Comparison of ENCODE assay signal across 21 mouse cellular contexts in genomic region chr10:61440202-61440800, GRCm38 (mm10). TPM values are rescaled to one million over a fixed set of nuclear protein-coding genes. Genes with fewer than 3 reads are reported as not detected.
DNase-seq lines count a peak whose midpoint lies in the region; ATAC-seq and TF ChIP-seq lines count a peak whose summit lies in the region.
"Had no signal": no experiment of that assay in that cellular context is flagged by ENCODE, and none has a peak within 500 bp of the region (broad histone marks: within the 10 kb centered on the region; RNA-seq: fewer than 3 reads in every experiment).

No protein-coding gene starts in this region.

- ATAC-seq in liver, embryonic 12.5 days, result no peak
- ATAC-seq in intestine, embryonic 16.5 days, result peak; percentile 83
- peak; percentile 91 for ATAC-seq in kidney, embryonic 16.5 days (ENCODE audit: low FRiP score, low TSS enrichment)
- no peak for ATAC-seq in megakaryocyte progenitor cell, adult 5-6 weeks (replicated peaks; ENCODE audit: poor library complexity)
- ATAC-seq: forebrain, embryonic 15.5 days; hindbrain, embryonic 16.5 days had no signal

- H3K9me3 ChIP-seq in liver, embryonic 12.5 days (replicated peaks), result no peaks in the 10 kb centered on the region
- no peaks in the 10 kb centered on the region for H3K9me3 ChIP-seq in intestine, embryonic 16.5 days (ENCODE audit: control insufficient read depth, low read length)
- H3K9me3 ChIP-seq in kidney, embryonic 16.5 days (ENCODE audit: low read length), result no peaks in the 10 kb centered on the region
- H3K9me3 ChIP-seq: embryonic facial prominence, embryonic 13.5 days; forebrain, embryonic 15.5 days had no signal

- H3K36me3 ChIP-seq in liver, adult 2 months (ENCODE audit: control insufficient read depth, insufficient read depth, low read length), result peaks cover 12% of the 10 kb centered on the region
- peaks cover 71% of the 10 kb centered on the region for H3K36me3 ChIP-seq in liver, embryonic 12.5 days
- no peaks in the 10 kb centered on the region; the same call in 1 of the 2 replicates for H3K36me3 ChIP-seq in intestine, embryonic 16.5 days (ENCODE audit: control insufficient read depth, insufficient read depth, low read length)
- peaks cover 3% of the 10 kb centered on the region for H3K36me3 ChIP-seq in kidney, embryonic 16.5 days (ENCODE audit: insufficient read depth, low read length)
- H3K36me3 ChIP-seq: forebrain, embryonic 15.5 days had no signal

- no peak overlapping the region for H3K27ac ChIP-seq in liver, adult 2 months (replicated peaks; ENCODE audit: insufficient read depth, low read depth, low read length)
- H3K27ac ChIP-seq in liver, embryonic 12.5 days, result no peak overlapping the region
- no peak overlapping the region for H3K27ac ChIP-seq in intestine, embryonic 16.5 days (ENCODE audit: low read length)
- 0 out of 2 replicates have a peak overlapping the region, but pooled peaks have one; percentile 20 for H3K27ac ChIP-seq in kidney, embryonic 16.5 days (ENCODE audit: low read length)
- H3K27ac ChIP-seq: embryonic facial prominence, embryonic 13.5 days; forebrain, embryonic 15.5 days had no signal

- intact Hi-C loops in gastrocnemius, postnatal 14 days (cut with DNase I; ENCODE audit: low total_unique reads), result no loop called here

- H3K4me2 ChIP-seq in liver, embryonic 12.5 days, result no peak overlapping the region
- no peak overlapping the region for H3K4me2 ChIP-seq in intestine, embryonic 16.5 days (ENCODE audit: low read depth, low read length)
- H3K4me2 ChIP-seq in kidney, embryonic 16.5 days (replicated peaks; ENCODE audit: low read depth, low read length), result no peak overlapping the region
- H3K4me2 ChIP-seq: embryonic facial prominence, embryonic 13.5 days; forebrain, embryonic 15.5 days; heart, embryonic 11.5 days; lung, embryonic 14.5 days; midbrain, embryonic 11.5 days had no signal

- no peak for TF ChIP-seq POLR2A in liver, adult 2 months (IDR thresholded peaks at IDR 0.05; ENCODE audit: extremely low read depth, insufficient read depth, low read length)

- no peak overlapping the region for H3K9ac ChIP-seq in liver, adult 2 months (ENCODE audit: low read depth, low read length)
- H3K9ac ChIP-seq in liver, embryonic 12.5 days, result no peak overlapping the region
- H3K9ac ChIP-seq in intestine, embryonic 16.5 days (ENCODE audit: low read depth, low read length), result no peak overlapping the region
- H3K9ac ChIP-seq in kidney, embryonic 16.5 days (replicated peaks; ENCODE audit: low read length), result no peak overlapping the region
- H3K9ac ChIP-seq: embryonic facial prominence, embryonic 13.5 days; forebrain, embryonic 15.5 days; lung, embryonic 14.5 days had no signal

- 81% methylated on average over 7 of the region's 7 CpGs for WGBS in liver, adult 2 months
- 81% methylated on average over 7 of the region's 7 CpGs for WGBS in liver, embryonic 12.5 days (ENCODE audit: insufficient replicate concordance)
- 81% methylated on average over 7 of the region's 7 CpGs for WGBS in intestine, embryonic 16.5 days
- 85% methylated on average over 7 of the region's 7 CpGs for WGBS in kidney, embryonic 16.5 days

- H3K27me3 ChIP-seq in liver, adult 2 months (ENCODE audit: control insufficient read depth, insufficient read depth, low read length), result no peaks in the 10 kb centered on the region
- H3K27me3 ChIP-seq in liver, embryonic 12.5 days (replicated peaks), result no peaks in the 10 kb centered on the region
- H3K27me3 ChIP-seq in intestine, embryonic 16.5 days (replicated peaks; ENCODE audit: control insufficient read depth, insufficient read depth, low read length), result no peaks in the 10 kb centered on the region
- H3K27me3 ChIP-seq in kidney, embryonic 16.5 days (ENCODE audit: insufficient read depth, low read length), result no peaks in the 10 kb centered on the region
- H3K27me3 ChIP-seq: embryonic facial prominence, embryonic 13.5 days; forebrain, embryonic 15.5 days had no signal

- no peak for TF ChIP-seq CTCF in liver, adult 2 months (IDR thresholded peaks at IDR 0.05; ENCODE audit: low read depth, low read length)

- H3K4me1 ChIP-seq in liver, adult 2 months (ENCODE audit: control insufficient read depth, insufficient read depth, low read length), result peaks cover 20% of the 10 kb centered on the region
- peaks cover 35% of the 10 kb centered on the region for H3K4me1 ChIP-seq in liver, embryonic 12.5 days
- peaks cover 24% of the 10 kb centered on the region for H3K4me1 ChIP-seq in intestine, embryonic 16.5 days (ENCODE audit: control insufficient read depth, insufficient read depth, low read length)
- H3K4me1 ChIP-seq in kidney, embryonic 16.5 days (ENCODE audit: insufficient read depth, low read length), result peaks cover 33% of the 10 kb centered on the region

- DNase-seq in liver, adult 2 months (ENCODE audit: extremely low read depth, low read depth, low spot score), result peak; percentile 65
- DNase-seq in adrenal gland, postnatal 25 days, result no peak
- no peak for DNase-seq in gastrocnemius, postnatal 14 days
- DNase-seq: adrenal gland, postnatal 10 days; B cell, adult 2 months; cerebellum, adult 9-11 months; heart, postnatal 10 days; left cerebral cortex, postnatal 4 days; liver; lung, embryonic 14.5 days; lung, postnatal 4 days; retina, postnatal 1 day had no signal

- no peak overlapping the region for H3K4me3 ChIP-seq in liver, adult 2 months (ENCODE audit: insufficient read depth, low read depth, low read length)
- H3K4me3 ChIP-seq in liver, embryonic 12.5 days, result no peak overlapping the region
- no peak overlapping the region for H3K4me3 ChIP-seq in intestine, embryonic 16.5 days (ENCODE audit: low read length)
- no peak overlapping the region for H3K4me3 ChIP-seq in kidney, embryonic 16.5 days (ENCODE audit: low read length)
- H3K4me3 ChIP-seq: embryonic facial prominence, embryonic 13.5 days; forebrain, embryonic 15.5 days had no signal

- H3K79me2 ChIP-seq in liver, adult 2 months (ENCODE audit: control insufficient read depth, insufficient read depth, low read length), result peaks cover 45% of the 10 kb centered on the region

RNA-seq across cellular contexts. Expression of gene Eif4ebp2, which starts 12.2 kb away (rescaled TPM):
- total RNA-seq in liver, adult 2 months (2014; rRNA removed), result 28.2 and 51.6 TPM in 2 replicates
- 117 and 136 TPM in 2 replicates for polyA plus RNA-seq in liver, adult 2 months (2012; rRNA removed)
- 55.2 and 57.6 TPM in 2 replicates for polyA plus RNA-seq in liver, embryonic 12.5 days (2016; fragmentation: Nextera tagmentation; extraction: Ambion mirVana)
- polyA plus RNA-seq in intestine, embryonic 16.5 days (2015; fragmentation: Nextera tagmentation; extraction: Ambion mirVana), result 59.6 and 64.1 TPM in 2 replicates
- polyA plus RNA-seq in kidney, embryonic 16.5 days (2015; fragmentation: Nextera tagmentation; extraction: Ambion mirVana), result 57.4 and 71.4 TPM in 2 replicates
- 92.3 and 112 TPM in 2 replicates for total RNA-seq in adrenal gland, postnatal 25 days (2021)
- 154 TPM in 2 replicates for total RNA-seq in megakaryocyte progenitor cell, adult 5-6 weeks (2015)
- total RNA-seq in megakaryocyte progenitor cell, adult 5-6 weeks (2017), result 11.2 and 12.1 TPM in 2 replicates
- total RNA-seq in gastrocnemius, postnatal 14 days (2021), result 10 to 100 TPM; 86.6 to 88.9 TPM

RNA-seq across cellular contexts. Expression of gene Nodal, which starts 22.5 kb away (rescaled TPM):
- 0.18 and 0.27 TPM in 2 replicates for total RNA-seq in liver, adult 2 months (2014; rRNA removed)
- 0.06 and 0.17 TPM in 2 replicates for polyA plus RNA-seq in liver, adult 2 months (2012; rRNA removed)
- 0.31 and 0.37 TPM in 2 replicates for polyA plus RNA-seq in liver, embryonic 12.5 days (2016; fragmentation: Nextera tagmentation; extraction: Ambion mirVana)
- 0.15 and 0.16 TPM in 2 replicates for polyA plus RNA-seq in intestine, embryonic 16.5 days (2015; fragmentation: Nextera tagmentation; extraction: Ambion mirVana)
- 0.40 and 0.67 TPM in 2 replicates for polyA plus RNA-seq in kidney, embryonic 16.5 days (2015; fragmentation: Nextera tagmentation; extraction: Ambion mirVana)
- total RNA-seq in adrenal gland, postnatal 25 days (2021), result not detected in 2 replicates
- not detected in 2 replicates for total RNA-seq in megakaryocyte progenitor cell, adult 5-6 weeks (2015)
- total RNA-seq in megakaryocyte progenitor cell, adult 5-6 weeks (2017), result not detected in 2 replicates
- total RNA-seq in gastrocnemius, postnatal 14 days (2021), result under 1 TPM in 1 of 2 experiments, not detected in 1; 0.10 TPM
- polyA plus RNA-seq: heart, embryonic 11.5 days; midbrain, embryonic 11.5 days had no signal

RNA-seq across cellular contexts. Expression of gene Lrrc20, which starts 35.3 kb away (rescaled TPM):
- 2.3 and 2.4 TPM in 2 replicates for total RNA-seq in liver, adult 2 months (2014; rRNA removed)
- polyA plus RNA-seq in liver, adult 2 months (2012; rRNA removed), result 4.8 and 5.4 TPM in 2 replicates
- 9.1 and 10.2 TPM in 2 replicates for polyA plus RNA-seq in liver, embryonic 12.5 days (2016; fragmentation: Nextera tagmentation; extraction: Ambion mirVana)
- polyA plus RNA-seq in intestine, embryonic 16.5 days (2015; fragmentation: Nextera tagmentation; extraction: Ambion mirVana), result 5.8 TPM in 2 replicates
- 8.4 and 10.5 TPM in 2 replicates for polyA plus RNA-seq in kidney, embryonic 16.5 days (2015; fragmentation: Nextera tagmentation; extraction: Ambion mirVana)
- 22.6 and 28.9 TPM in 2 replicates for total RNA-seq in adrenal gland, postnatal 25 days (2021)
- total RNA-seq in megakaryocyte progenitor cell, adult 5-6 weeks (2015), result 5.6 and 6.1 TPM in 2 replicates
- 6.0 and 7.4 TPM in 2 replicates for total RNA-seq in megakaryocyte progenitor cell, adult 5-6 weeks (2017)
- 10 to 100 TPM; 79.9 to 82.2 TPM for total RNA-seq in gastrocnemius, postnatal 14 days (2021)

RNA-seq across cellular contexts. Expression of gene Pald1, which starts 57.0 kb away (rescaled TPM):
- 7.5 and 8.0 TPM in 2 replicates for total RNA-seq in liver, adult 2 months (2014; rRNA removed)
- polyA plus RNA-seq in liver, adult 2 months (2012; rRNA removed), result 6.6 and 8.1 TPM in 2 replicates
- polyA plus RNA-seq in liver, embryonic 12.5 days (2016; fragmentation: Nextera tagmentation; extraction: Ambion mirVana), result 12.1 and 12.4 TPM in 2 replicates
- 13.2 and 15.0 TPM in 2 replicates for polyA plus RNA-seq in intestine, embryonic 16.5 days (2015; fragmentation: Nextera tagmentation; extraction: Ambion mirVana)
- polyA plus RNA-seq in kidney, embryonic 16.5 days (2015; fragmentation: Nextera tagmentation; extraction: Ambion mirVana), result 39.5 and 40.2 TPM in 2 replicates
- total RNA-seq in adrenal gland, postnatal 25 days (2021), result 21.9 and 24.0 TPM in 2 replicates
- not detected in 2 replicates for total RNA-seq in megakaryocyte progenitor cell, adult 5-6 weeks (2015)
- total RNA-seq in megakaryocyte progenitor cell, adult 5-6 weeks (2017), result not detected in 2 replicates
- total RNA-seq in gastrocnemius, postnatal 14 days (2021), result 10 to 100 TPM; 15.2 to 17.7 TPM

Comparison
In these comparisons a context has a peak if more than half of its experiments do, and no peak if none do; other contexts are left out.
1. ATAC-seq: peak in intestine, embryonic 16.5 days (single experiment) and kidney, embryonic 16.5 days (single experiment); none in liver, embryonic 12.5 days (single experiment) and megakaryocyte progenitor cell, adult 5-6 weeks (single experiment).